Mouse (Mus musculus): ENCODE data around the gene Ubxn10.

Gene Ubxn10

DNA sequence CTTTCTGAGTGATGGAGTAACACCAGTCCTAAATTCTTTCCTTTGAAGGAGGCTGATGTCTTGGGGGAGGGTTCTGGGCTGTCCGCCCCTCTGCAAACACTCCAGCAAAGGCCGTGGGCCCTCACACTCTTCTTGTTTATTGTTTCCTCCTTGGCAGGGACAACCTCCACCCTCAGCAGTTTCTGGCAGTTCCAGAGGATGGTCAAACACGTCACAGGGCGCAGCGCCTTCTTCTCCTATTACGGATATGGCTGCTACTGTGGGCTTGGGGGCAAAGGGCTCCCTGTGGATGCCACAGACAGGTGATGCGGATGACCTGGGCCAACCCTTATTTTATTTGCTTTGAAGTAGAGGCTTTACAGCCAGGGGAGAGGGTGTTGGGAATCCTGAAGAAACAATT lies 2.9 kb downstream of the Ubxn10 start:
- no peak for DNase-seq (ENCODE audit: extremely low spot score)

DNA sequence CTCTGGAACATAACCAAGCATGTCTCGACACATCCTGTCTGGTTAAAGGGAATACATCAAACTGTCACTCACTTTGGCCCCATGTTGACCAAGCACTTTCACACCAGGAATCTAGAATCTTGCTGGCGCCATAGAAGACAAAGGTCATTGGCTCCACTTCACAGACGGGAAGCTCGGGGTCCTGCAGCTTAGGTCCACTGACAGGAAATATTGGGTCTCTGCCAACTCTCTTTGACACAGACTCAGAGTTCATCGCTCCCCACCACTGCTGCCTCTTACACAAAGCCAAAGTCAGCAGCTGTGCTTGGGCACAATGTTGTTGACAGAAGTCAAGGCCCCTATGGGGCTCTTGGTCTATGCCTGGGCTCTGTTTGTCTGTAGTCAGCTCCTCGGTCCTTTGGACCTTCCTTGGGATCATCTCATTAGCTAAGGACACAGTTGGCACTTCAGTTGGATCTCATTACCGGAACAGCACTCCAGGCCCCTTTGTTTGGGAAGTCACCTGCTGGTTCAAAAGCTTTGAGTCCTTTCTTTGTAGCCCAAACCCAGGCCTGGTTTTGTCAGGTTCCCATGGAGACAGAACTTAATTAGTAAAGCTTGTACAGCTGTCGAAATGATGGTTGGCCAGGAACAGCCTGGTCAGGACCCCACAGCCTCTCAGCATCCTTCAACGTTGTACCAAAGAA lies 7.8 kb downstream of the Ubxn10 start:
- no peak for DNase-seq (ENCODE audit: extremely low spot score)

DNA sequence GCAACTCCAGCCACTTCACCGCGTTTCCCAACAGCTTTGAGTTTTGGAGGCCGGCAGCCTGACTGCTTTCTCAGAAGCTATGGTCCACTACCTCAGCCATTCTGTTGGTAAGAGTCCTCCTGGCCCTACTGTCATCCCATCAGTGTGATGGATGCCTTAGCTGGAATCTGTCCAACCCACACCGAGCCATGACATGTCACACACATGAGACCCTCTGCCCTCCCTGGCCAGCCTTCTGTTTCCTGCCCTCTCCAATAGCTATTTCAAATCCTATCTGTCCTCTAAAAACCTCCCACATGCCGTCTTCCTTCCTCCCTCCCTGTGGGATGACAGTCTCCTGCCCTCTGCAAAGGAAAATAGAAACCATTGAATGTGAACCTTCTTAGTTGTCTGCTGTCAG lies 11.2 kb downstream of the Ubxn10 start:
- no peak for DNase-seq (ENCODE audit: extremely low spot score)

DNA sequence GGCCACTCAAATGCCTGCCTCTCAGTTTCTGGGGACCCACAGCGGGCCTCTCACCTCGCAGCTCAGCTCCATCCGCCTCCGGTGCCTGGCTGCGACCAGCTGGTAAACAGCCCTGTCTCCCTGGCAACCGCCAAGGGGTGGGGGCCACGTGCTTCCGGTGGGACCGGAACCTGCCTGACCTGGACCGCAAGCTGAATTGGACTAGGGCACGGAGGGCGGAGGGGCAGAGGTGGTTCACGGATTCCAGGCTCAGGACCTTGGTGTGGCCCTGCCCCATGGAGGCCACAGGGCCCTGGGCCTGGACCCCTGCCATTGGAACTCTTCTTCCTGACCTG lies 11.9 kb downstream of the Ubxn10 start:
- peak; percentile 82 for DNase-seq (ENCODE audit: extremely low spot score)

DNA sequence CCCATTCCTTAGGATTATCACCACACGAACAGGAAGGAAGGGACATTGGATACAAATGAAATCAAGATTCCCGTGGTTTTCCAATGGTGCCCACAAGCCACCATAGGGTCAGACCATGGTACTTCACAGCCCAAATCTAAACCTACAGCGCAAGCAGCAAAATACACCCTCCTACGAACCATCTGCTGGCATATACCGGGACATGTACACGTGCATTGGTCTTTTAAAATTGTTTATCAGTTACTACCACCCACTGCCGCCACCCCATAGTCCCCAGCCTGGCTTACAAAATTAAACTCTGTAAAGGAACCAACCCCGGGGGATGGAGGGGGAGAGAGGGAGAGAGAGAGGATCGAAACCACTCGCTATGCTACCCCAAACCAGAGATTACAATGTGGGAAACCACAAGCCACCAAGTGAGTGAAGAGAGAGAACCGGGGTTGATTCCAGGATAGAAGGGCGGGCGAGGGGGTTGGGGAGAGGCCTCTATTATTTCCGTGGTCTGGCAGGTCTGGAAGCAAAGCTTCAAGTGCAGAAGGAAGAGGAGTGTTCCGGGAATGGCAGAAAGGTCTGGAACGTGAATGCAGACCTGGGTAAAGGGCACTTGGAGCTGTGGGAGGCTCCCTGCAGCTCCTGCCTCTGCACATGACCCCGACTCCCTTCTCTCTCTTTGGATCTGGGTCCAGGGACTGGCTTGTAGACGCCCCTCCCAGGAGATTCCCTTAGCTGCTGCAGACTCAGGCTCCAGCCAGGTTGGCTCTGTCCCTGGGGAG lies 12.4 kb downstream of the Ubxn10 start, which contains the start of gene Pla2g2c:
Pla2g2c (plus strand) TSS at position 439 of the 773 bp plus-strand sequence.
- DNase-seq (ENCODE audit: extremely low spot score): no peak

DNA sequence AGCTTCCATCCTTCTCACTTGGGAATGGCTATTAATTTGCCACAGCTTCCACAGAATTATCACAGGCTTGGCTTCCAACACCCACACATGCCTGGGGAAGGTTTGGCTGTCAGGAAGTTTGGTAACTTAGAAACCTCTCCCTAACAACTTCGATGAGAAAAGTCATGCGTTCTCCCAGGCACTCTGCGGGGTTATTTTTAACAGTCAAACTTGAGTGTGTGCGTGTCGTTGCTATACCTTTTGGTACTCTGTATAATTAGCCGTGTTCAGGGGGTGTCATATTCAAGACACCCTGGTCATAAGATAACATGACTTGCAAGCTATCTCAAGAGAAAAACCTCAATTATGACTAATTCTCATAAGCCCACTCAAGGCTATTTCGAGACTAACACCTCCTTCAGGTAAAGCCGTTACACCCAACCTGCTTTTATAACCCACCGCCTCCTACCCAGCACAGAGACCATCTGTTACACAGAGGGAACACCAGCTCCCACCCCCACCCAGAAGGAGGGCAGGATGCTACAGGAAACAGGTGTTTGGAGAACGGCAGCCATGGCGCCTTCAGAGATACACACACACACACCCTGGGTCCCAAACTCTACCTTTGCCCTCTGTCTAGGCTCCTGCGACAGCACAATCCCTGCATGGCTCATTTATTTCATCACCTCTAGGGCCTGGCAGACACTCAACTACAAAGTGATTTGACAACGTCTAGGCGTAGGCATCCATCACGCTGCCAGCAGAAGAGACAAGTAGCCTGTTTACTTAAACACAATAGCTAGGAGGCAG lies 13.3 kb downstream of the Ubxn10 start:
- no peak for DNase-seq (ENCODE audit: extremely low spot score)

DNA sequence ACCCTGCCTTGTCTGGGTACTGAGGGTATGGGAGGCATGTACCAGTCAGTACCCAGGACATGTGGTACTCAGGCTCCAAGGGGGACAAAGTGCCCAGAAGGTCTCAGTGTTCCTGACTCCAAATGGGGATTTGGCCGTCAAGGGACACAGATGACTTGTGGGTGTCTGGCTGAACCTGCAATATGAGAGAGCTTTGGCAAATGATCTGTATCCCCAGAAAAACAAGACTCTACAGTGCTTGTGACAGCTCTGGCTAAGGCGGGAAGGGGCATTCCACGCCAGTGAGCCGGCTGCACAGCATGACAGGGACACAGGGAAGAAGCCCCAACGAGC lies 17.7 kb downstream of the Ubxn10 start:
- no peak for DNase-seq (ENCODE audit: extremely low spot score)

DNA sequence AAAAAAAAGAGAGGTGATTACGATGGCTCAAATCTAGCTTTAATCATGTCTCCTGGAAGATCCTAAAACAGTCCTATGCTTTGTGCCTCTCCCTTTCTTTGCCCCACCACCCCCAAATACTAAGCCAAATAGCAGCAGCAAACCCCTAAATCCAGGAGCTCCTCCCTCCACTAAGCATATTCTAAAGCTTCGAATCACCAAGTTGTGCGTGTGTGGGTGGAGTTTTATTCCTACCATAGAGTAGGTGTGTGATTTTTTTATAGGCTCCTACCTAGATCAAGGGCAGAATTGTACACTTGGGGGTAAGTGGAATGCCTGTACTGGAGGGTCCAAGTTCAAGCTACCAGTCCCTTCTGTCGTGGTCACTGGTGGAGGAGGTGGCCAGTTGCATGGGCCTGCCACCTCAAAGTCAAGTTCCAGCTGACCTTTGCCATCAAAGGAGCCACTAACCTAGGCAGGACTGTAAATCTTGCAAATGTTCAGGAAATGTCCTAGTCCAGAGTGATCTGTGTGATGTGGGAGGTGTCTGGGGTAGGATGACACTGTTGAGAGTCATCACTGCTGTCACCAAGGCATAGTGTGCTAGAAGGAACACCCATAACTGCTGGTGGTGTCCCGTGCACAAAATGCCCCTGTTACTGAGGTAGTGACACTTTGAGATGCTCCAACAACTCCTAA lies 18.2 kb downstream of the Ubxn10 start:
- no peak for DNase-seq (ENCODE audit: extremely low spot score)

DNA sequence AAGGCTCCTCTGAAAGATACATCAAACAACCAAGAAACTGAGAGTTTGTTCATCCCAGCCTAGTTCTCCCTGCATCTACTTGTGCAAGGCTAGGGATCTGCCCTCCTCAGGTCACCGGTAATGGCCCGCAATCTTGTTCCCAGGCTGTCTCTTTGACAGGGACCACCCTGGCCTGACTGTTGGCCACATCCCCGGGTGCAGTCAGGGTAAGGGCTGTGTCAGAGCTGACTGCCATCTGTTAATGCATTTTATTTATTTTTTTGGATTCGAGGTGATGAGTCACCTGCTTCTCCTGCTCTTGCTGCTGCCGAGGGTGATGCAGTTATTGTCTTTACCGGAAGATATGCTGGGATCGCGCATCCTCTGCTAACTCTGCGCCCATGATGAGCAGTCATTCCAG lies 20.3 kb downstream of the Ubxn10 start:
- DNase-seq (ENCODE audit: extremely low spot score): no peak

DNA sequence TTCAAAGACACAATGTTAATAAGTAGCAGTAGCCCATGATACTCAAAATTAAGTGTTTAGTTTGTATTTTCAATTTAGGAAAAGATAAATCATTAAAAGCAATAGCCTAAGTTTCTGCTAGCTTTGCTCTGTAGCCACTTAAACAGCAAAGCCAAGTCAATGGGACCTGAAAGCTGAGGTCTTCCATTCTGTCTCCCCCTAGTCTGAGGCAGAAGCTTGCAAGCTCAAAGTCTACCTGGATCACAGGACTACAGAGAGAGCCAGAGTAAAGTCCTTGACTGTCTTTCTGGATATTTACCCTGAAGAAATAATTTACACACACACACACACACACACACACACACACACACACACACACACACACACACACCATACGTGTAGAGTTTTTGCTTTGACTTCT lies 22.8 kb downstream of the Ubxn10 start:
- DNase-seq (ENCODE audit: extremely low spot score): no peak

DNA sequence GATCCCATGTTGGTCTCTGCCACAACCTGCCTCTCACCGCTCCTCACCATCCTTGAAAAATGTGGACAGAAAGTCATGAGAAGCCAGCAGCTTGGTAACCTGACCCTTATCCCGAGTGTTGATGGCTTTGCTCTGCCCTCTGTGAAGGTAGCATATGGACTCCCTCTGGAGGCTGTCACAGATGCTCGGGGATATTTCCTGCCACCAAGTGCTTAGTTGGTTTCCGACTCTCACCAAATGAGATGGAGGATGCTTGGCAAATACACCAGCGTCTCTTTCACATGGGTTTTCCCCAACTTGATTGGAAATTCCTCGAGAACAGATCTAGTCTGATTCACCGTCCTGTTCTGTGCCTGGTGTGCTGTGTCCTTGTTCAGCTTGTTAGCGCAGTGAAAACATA lies 24.3 kb downstream of the Ubxn10 start:
- DNase-seq (ENCODE audit: extremely low spot score): no peak

DNA sequence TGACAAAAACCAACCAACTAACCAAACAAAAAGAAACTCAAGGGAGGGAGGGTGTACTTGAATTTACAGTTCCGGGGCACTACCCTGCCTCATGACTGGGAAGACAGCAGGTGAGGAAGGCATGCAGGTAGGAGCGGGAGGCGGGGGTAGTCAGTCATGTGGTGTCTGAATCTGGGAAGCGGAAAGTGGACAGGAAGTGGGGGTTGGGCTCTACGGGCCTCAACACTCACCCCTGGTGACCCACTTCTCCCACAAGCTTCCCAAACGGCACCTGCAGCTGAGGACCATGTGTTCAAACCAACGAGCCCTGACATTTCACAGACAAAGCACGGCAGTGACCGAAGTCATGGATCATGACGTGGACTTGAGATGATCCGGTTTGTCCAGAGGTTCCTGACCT lies 24.9 kb downstream of the Ubxn10 start:
- DNase-seq (ENCODE audit: extremely low spot score): no peak

DNA sequence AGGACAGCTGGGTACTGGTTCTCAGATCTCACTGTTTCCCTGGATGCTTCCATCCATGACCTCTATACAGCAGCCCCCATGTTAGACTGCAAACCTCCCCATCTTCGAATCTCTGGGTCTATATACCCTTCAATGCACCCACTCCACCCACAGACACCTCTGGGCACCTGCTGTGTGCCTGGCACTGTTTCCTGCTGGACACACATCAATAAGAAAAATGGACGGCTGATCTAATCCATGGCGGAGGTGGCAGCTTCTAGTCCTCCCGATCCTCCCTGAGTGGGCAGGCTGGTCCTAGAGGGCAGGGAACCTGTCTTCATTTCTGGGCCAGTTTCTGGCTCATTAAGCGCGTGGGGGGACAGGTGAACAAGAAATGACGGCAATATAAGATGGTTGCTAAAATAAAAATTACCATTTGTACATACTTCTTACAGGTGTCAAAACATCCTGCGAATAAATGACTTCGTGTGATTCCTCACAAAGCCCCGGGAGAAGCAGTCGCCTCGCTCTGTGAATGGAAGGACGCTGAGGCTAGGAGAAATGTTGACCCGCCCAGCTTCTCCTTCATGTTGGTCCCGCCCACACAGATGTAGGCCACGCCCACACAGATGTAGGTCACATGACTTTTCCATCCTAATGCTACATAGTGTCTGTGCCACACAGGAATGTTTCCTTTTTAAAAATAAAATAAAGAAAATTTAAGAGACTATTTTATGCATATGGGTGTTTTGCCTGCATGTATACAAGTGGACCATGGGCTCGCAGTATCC lies 25.7 kb downstream of the Ubxn10 start:
- DNase-seq (ENCODE audit: extremely low spot score): no peak

DNA sequence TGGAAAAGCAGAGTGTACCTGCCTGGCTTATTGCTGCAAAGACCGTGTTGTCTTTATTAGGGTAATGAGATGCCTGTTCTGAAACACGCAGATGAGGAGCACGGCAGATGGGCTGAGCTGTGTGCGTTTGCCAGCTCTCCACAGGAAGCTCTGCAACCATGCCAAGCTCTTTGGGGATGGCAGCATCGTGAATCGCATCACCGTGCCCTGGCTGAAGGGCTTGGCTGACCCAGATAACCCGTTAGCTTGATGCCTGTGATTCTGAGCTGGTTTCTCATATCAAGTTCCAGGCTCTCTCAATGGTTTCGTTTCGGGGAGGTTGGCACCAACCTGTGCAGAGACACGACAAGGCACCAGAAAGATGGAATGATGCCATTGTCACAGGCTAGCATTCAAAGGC lies 26.3 kb downstream of the Ubxn10 start:
- DNase-seq (ENCODE audit: extremely low spot score): no peak

DNA sequence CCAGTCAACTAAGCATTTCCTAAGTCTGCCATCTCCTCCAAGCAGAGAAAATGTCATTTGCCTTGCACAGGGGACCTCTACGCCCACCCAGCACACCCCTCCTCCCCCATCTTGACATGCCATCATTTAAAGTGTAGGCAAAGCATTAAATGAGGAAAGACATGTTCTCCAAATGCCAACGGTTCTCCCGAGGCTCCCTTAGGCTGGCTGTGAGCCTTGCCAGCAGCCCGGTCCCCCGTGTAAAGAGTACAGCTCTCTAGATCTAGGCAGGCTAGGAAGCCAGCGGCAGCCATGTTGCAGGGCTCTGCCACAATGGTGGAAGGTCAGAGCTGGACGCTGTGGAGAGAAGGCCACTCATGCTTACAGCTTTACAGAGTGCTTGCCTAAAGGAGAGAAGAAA lies 27.0 kb downstream of the Ubxn10 start:
- no peak for DNase-seq (ENCODE audit: extremely low spot score)

DNA sequence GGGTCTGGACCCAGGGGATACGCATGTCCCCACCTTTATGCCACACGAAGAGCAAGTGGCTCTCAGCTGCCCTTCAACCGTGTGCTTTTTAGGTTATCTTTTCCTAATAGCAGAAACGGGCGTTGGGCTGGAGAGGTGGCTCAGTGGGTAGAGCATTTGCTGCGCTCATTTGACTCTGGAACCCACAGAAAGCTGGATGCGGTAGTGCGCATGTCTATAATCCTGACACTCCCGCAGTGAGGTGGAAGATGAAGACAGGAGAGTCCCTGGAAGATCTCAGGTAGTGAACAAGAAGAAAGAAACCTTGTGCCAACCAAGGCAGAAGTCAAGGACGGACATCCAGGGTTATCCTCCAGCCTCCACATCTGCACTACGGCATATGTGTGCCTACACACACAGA lies 27.7 kb downstream of the Ubxn10 start:
- DNase-seq (ENCODE audit: extremely low spot score): no peak

DNA sequence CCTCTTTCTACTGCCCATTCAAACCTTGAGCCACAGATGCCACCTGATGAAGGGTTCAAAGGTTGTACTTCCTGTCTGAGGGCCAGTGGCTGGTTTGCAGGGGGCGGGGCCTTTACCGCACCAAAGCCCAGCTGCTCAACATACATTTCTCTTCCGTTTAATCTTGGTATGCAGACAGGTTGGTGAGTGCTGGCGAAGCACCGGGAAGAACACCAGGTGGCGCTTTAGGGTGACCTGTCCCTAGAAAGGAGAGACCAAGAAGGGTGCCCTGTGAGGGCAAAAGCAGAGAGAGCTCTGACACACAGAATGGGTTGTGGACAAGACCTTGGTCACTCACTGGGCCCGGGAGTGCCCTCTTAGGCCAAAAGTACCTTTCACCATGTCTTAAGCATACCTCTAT lies 28.3 kb downstream of the Ubxn10 start:
- peak; percentile 67 for DNase-seq (ENCODE audit: extremely low spot score)

DNA sequence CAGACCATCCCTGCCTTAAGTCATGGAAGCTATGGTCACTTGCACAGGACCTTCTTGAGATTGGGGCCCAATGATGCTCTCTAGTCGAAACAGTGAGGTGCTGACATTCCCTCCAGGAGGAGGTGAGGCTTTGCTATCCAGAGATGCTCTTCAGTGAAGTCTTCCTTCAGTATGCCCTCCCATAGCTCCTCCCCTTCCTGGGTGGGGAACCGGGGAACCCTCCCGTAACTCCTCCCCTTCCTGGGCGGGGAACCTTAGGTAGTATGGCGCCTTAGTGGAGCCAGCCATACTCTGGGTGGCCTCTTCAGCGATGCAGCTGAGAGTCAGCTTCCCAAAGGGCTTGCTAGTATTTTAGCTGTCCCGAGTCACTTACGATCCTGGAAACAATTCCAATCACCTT lies 30.3 kb downstream of the Ubxn10 start:
- DNase-seq (ENCODE audit: extremely low spot score): no peak

DNA sequence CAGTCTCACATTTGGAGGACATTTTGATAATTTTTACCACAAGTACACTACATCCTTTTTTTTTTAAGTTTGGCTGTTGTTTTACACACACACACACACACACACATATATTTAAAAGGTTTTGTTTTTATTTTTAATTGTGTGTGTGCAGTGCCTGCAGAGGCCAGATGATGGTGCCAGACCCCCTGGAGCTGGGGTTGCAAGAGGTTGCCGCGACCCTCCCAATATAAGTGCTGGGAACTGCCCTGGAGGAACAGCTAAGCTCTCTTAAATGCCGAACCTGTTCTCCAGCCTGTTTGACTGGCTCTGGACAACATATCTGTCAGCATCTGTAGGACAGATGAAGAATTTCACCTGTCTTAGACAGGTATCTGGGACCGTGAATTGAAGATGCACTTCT lies 32.8 kb downstream of the Ubxn10 start:
- no peak for DNase-seq (ENCODE audit: extremely low spot score)

DNA sequence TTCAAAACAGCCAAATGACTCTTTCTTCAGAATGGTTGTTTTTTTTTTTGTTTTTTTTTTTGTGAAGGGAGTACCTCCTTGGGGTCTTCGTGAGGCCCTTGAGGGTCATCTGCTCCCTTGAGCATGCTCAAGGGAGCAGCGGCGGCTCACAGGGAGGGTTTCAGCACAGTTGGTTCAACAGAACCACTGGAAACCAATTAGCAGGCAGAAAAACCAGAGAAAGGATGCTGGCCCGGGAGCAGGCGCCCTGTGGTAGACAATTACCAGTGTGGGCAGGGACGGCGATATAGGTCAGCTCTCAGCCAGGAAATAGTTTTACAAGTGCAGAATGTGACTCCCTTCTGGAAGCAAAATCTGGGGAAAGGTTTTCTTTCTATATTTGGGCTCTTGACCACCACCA lies 33.4 kb downstream of the Ubxn10 start:
- DNase-seq (ENCODE audit: extremely low spot score): no peak

DNA sequence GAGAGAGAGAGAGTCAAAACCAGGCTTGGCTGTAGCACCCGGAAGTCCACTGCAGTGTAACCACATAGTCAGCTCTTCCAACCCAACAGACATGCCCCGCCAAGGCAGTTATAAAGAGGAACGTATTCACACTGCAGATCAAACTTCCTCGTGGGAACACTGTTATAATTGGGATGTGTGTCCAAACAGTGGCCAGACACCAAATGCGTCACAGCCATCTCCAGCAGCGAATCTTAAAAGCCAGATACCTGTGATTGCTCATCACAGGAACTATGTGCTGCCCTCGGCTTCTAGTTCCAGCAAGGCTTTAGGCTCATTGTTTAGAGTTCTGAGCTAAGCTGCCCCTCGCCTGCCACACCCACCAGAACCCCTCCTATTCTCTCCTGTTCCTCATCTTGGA lies 34.4 kb downstream of the Ubxn10 start:
- DNase-seq (ENCODE audit: extremely low spot score): no peak

DNA sequence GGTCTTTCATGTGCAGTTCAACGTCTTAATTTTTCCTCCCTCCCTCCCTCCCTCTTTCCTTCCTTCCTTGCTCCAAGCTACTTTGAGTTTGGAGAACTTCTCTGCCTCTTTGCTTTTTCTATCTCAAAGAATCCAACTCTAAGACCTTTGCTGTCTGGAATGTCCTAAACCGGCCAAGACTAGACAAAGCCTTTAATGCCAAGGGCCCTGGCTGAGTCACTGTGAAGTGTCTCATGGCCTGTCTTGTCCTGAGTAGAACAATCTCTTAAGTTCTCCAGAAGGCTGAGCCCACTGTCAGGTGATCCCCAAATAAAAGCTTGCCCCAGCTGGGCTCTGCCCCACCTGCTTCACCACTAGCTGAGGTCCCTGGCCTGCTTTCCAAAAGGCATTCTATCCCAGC lies 34.9 kb downstream of the Ubxn10 start:
- DNase-seq (ENCODE audit: extremely low spot score): no peak

Data from embryo, embryonic 9.5 days (tissue).